Mouse (Mus musculus): Measurements from ENCODE around the gene Pak6. TPM values are rescaled to one million over a fixed set of nuclear protein-coding genes. Genes with fewer than 3 reads are reported as not detected.
"Not testable (repeated sequence)": the region's sequence is repeated elsewhere in the genome, so short reads cannot be mapped to it uniquely, and the experiment has no call there.

The Pak6 gene
- polyA plus RNA-seq, 1 experiment from 2014 or later: 4.4 TPM

- H3K9ac ChIP-seq: no peak overlapping the region
- 92% methylated on average over 5 of the region's 5 CpGs for WGBS
- H3K36me3 ChIP-seq (replicated peaks): peaks cover 38% of the 10 kb centered on the region
- no peaks in the 10 kb centered on the region for H3K4me1 ChIP-seq
- H3K9me3 ChIP-seq: peaks cover 4% of the 10 kb centered on the region; the same call in 1 of the 2 replicates
- no peaks in the 10 kb centered on the region for H3K27me3 ChIP-seq
- ATAC-seq (ENCODE audit: low FRiP score): no peak
- no peak overlapping the region for H3K4me2 ChIP-seq
- H3K27ac ChIP-seq: no peak overlapping the region
- no peak overlapping the region for H3K4me3 ChIP-seq (replicated peaks)
These were observed 16.4 kb upstream of the Pak6 start for GRCm38 (mm10) chr2:118646665-118647064.

- not testable (repeated sequence) for H3K9ac ChIP-seq; ATAC-seq (ENCODE audit: low FRiP score)
- WGBS: 54% methylated on average over 2 of the region's 2 CpGs
These were observed 12.4 kb upstream of the Pak6 start for GRCm38 (mm10) chr2:118650697-118651096.

GRCm38 (mm10) chr2:118656688-118657281 is 6.3 kb upstream of the Pak6 start:
- Histone ChIP-seq H3K27ac (peak overlapping the region; percentile 59), H3K4me1 (peaks cover 17% of the 10 kb centered on the region), H3K9ac (no peak overlapping the region), H3K36me3 (replicated peaks) (no peaks in the 10 kb centered on the region), H3K9me3 (no peaks in the 10 kb centered on the region), H3K4me2 (no peak overlapping the region), H3K27me3 (no peaks in the 10 kb centered on the region; the same call in 1 of the 2 replicates), H3K4me3 (replicated peaks) (no peak overlapping the region)
- WGBS: 28% methylated on average over 3 of the region's 3 CpGs
- ATAC-seq (ENCODE audit: low FRiP score): no peak

More at GRCm38 (mm10) chr2:118650697-118651096, 12.4 kb upstream of the Pak6 start:
- H3K27ac ChIP-seq; H3K9me3 ChIP-seq; H3K27me3 ChIP-seq; H3K4me3 ChIP-seq (replicated peaks); H3K36me3 ChIP-seq (replicated peaks); H3K4me2 ChIP-seq; H3K4me1 ChIP-seq: not testable (repeated sequence)

- Histone ChIP-seq H3K9me3 (no peaks in the 10 kb centered on the region), H3K36me3 (replicated peaks) (no peaks in the 10 kb centered on the region), H3K4me2 (no peak overlapping the region), H3K27ac (no peak overlapping the region), H3K9ac (no peak overlapping the region), H3K27me3 (peaks cover 14% of the 10 kb centered on the region), H3K4me1 (peaks cover 29% of the 10 kb centered on the region), H3K4me3 (replicated peaks) (no peak overlapping the region)
- 36% methylated on average over 4 of the region's 4 CpGs for WGBS
- ATAC-seq (ENCODE audit: low FRiP score): no peak
These were observed 4.6 kb upstream of the Pak6 start for GRCm38 (mm10) chr2:118658457-118658856.

- Histone ChIP-seq H3K27me3 (peaks cover 20% of the 10 kb centered on the region), H3K9ac (no peak overlapping the region), H3K27ac (no peak overlapping the region), H3K4me3 (replicated peaks) (no peak overlapping the region), H3K4me2 (no peak overlapping the region), H3K9me3 (no peaks in the 10 kb centered on the region), H3K4me1 (peaks cover 32% of the 10 kb centered on the region), H3K36me3 (replicated peaks) (no peaks in the 10 kb centered on the region)
- WGBS: 71% methylated on average over 1 of the region's 1 CpGs
- ATAC-seq (ENCODE audit: low FRiP score): no peak
These were observed 4.0 kb upstream of the Pak6 start for GRCm38 (mm10) chr2:118659077-118659476.

- H3K4me2 ChIP-seq: peak overlapping the region; percentile 57
- WGBS: 90% methylated on average over 12 of the region's 12 CpGs
- no peak for ATAC-seq (ENCODE audit: low FRiP score)
- H3K9ac ChIP-seq: peak overlapping the region; percentile 47; the same call in 1 of the 2 replicates
- no peaks in the 10 kb centered on the region for H3K9me3 ChIP-seq
- H3K4me1 ChIP-seq: peaks cover 32% of the 10 kb centered on the region
- H3K36me3 ChIP-seq (replicated peaks): no peaks in the 10 kb centered on the region
- H3K27ac ChIP-seq: no peak overlapping the region
- no peak overlapping the region; the same call in 1 of the 2 replicates for H3K4me3 ChIP-seq (replicated peaks)
- peaks cover 24% of the 10 kb centered on the region for H3K27me3 ChIP-seq
These were observed 3.6 kb upstream of the Pak6 start for GRCm38 (mm10) chr2:118659493-118659892.

GRCm38 (mm10) chr2:118659998-118660452 is 3.1 kb upstream of the Pak6 start:
- H3K4me2 ChIP-seq: peak overlapping the region; percentile 57
- peak overlapping the region; percentile 33 for H3K4me3 ChIP-seq (replicated peaks)
- peaks cover 27% of the 10 kb centered on the region for H3K27me3 ChIP-seq
- peak overlapping the region; percentile 47; the same call in 1 of the 2 replicates for H3K9ac ChIP-seq
- peaks cover 32% of the 10 kb centered on the region for H3K4me1 ChIP-seq
- H3K27ac ChIP-seq: peak overlapping the region; percentile 61
- H3K36me3 ChIP-seq (replicated peaks): no peaks in the 10 kb centered on the region
- WGBS: under 1% methylated on average over 4 of the region's 4 CpGs
- H3K9me3 ChIP-seq: no peaks in the 10 kb centered on the region
- peak; percentile 86 for ATAC-seq (ENCODE audit: low FRiP score)

- H3K36me3 ChIP-seq (replicated peaks): no peaks in the 10 kb centered on the region
- H3K9ac ChIP-seq: no peak overlapping the region
- H3K27me3 ChIP-seq: peaks cover 31% of the 10 kb centered on the region
- 80% methylated on average over 9 of the region's 9 CpGs for WGBS
- ATAC-seq (ENCODE audit: low FRiP score): no peak
- no peak overlapping the region for H3K4me3 ChIP-seq (replicated peaks)
- peaks cover 26% of the 10 kb centered on the region for H3K4me1 ChIP-seq
- H3K27ac ChIP-seq: no peak overlapping the region
- no peak overlapping the region for H3K4me2 ChIP-seq
- no peaks in the 10 kb centered on the region for H3K9me3 ChIP-seq
These were observed 1.2 kb upstream of the Pak6 start for GRCm38 (mm10) chr2:118661891-118662290.

GRCm38 (mm10) chr2:118663804-118664766 is 982 bp downstream of the Pak6 start:
- no peak; the same call in 1 of the 2 replicates for ATAC-seq (ENCODE audit: low FRiP score)
- Histone ChIP-seq H3K9me3 (no peaks in the 10 kb centered on the region), H3K9ac (peak overlapping the region; percentile 59; the same call in 1 of the 2 replicates), H3K4me1 (peaks cover 24% of the 10 kb centered on the region), H3K36me3 (replicated peaks) (no peaks in the 10 kb centered on the region), H3K4me3 (replicated peaks) (peak overlapping the region; percentile 51), H3K27me3 (peaks cover 39% of the 10 kb centered on the region), H3K4me2 (peak overlapping the region; percentile 87), H3K27ac (0 out of 2 replicates have a peak overlapping the region, but pooled peaks have one; percentile 19)
- 48% methylated on average over 19 of the region's 19 CpGs for WGBS

- Histone ChIP-seq H3K9ac (no peak overlapping the region), H3K27ac (no peak overlapping the region), H3K36me3 (replicated peaks) (no peaks in the 10 kb centered on the region), H3K4me3 (replicated peaks) (no peak overlapping the region), H3K9me3 (no peaks in the 10 kb centered on the region), H3K4me1 (peaks cover 20% of the 10 kb centered on the region), H3K27me3 (peaks cover 46% of the 10 kb centered on the region), H3K4me2 (no peak overlapping the region)
- no peak for ATAC-seq (ENCODE audit: low FRiP score)
- 72% methylated on average over 3 of the region's 3 CpGs for WGBS
These were observed 1.9 kb downstream of the Pak6 start for GRCm38 (mm10) chr2:118664975-118665516.

- no peak for ATAC-seq (ENCODE audit: low FRiP score)
- Histone ChIP-seq H3K9ac (no peak overlapping the region), H3K9me3 (no peaks in the 10 kb centered on the region), H3K27me3 (peaks cover 48% of the 10 kb centered on the region), H3K27ac (no peak overlapping the region), H3K4me3 (replicated peaks) (no peak overlapping the region), H3K36me3 (replicated peaks) (no peaks in the 10 kb centered on the region), H3K4me1 (peaks cover 18% of the 10 kb centered on the region), H3K4me2 (no peak overlapping the region)
- 82% methylated on average over 4 of the region's 4 CpGs for WGBS
These were observed 2.5 kb downstream of the Pak6 start for GRCm38 (mm10) chr2:118665616-118666015.

- Histone ChIP-seq H3K9ac (no peak overlapping the region), H3K27me3 (peaks cover 47% of the 10 kb centered on the region)
These were observed 4.1 kb downstream of the Pak6 start for GRCm38 (mm10) chr2:118667181-118667580.

More at GRCm38 (mm10) chr2:118667181-118667580, 4.1 kb downstream of the Pak6 start:
- Histone ChIP-seq H3K4me3 (replicated peaks) (no peak overlapping the region), H3K4me1 (peaks cover 18% of the 10 kb centered on the region), H3K4me2 (no peak overlapping the region), H3K9me3 (no peaks in the 10 kb centered on the region), H3K36me3 (replicated peaks) (no peaks in the 10 kb centered on the region), H3K27ac (no peak overlapping the region)
- ATAC-seq (ENCODE audit: low FRiP score): no peak
- WGBS: 79% methylated on average over 5 of the region's 5 CpGs

Measured in forebrain, embryonic 12.5 days (tissue).